Mouse (Mus musculus): ENCODE measurements around the gene Parp11.

The Parp11 gene

DNA sequence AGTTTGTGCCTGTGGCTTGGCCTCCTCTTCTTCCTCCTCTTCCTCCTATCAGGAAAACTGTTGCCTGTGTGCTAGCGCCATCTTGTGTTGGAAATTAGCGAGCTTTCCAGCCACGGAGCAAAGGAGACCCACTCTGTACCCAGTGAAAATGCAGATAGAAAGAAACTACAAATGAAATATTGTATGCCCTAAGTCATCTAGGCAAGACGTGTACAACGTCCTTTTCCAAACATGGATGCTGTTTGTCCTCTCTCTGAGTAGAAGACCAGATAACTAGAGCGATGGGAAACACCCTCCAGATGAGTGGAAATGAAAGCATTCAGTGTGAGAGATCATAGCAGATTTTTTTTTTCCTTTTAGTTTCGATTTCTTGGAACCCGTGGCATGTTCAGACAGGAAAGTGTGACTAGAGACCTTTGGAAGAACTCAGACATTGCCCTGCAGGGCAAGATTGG lies at the start of gene Parp11:
TSS of gene Parp11 (plus strand) at position 405 of the 455 bp plus-strand sequence.
- DNase-seq: peak in 1 of 2 experiments; percentile 39

- peak in 1 of 2 experiments; percentile 10 for DNase-seq
These were observed 48.6 kb upstream of the Parp11 start for GRCm38 (mm10) chr6:127398073-127398472.

DNA sequence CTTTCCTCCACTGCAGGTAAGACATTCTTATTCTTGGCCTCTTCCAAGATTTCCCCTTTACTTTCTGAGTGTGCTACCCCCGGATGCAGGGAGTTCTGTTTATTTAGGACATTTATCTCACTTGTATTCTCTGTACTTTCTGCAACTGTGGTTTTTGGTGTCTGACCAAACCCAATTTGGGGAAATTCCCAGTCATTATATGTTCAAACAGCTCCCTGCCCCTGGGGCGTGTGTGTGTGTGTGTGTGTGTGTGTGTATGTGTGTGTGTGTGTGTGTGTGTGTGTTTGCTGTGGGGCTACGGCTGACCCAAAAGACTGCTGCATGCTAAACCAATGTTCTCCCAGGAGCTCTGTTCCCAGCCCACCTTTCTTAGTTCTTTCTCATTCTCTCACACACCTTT lies 45.2 kb upstream of the Parp11 start:
- no peak for DNase-seq

GRCm38 (mm10) chr6:127404070-127404810 lies 42.4 kb upstream of the Parp11 start:
- no peak for DNase-seq

GRCm38 (mm10) chr6:127405682-127406081 lies 41.0 kb upstream of the Parp11 start:
- DNase-seq: no peak

- DNase-seq: peak in 1 of 2 experiments; percentile 4
These were observed 38.9 kb upstream of the Parp11 start for GRCm38 (mm10) chr6:127407742-127408141.

GRCm38 (mm10) chr6:127417525-127418184 lies 29.0 kb upstream of the Parp11 start:
- no peak for DNase-seq

DNA sequence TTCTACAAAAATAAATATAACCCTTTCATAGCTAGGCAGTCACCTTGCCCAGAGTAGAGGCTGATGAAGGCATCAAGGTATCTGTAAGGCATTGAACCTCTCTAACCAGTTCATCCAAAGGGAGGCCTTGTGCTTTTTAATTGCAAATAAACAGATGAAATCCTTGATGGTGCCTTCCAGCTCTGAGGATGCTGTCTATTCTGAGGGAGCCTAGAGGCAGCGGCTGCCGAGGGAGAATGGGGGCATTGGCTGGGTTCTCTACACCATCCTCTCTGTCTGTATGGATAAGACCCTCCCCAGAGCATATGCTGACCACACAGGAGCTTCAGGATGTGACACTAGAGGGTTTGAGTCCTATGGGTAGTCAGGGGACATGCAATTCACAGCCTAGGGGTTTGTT lies 28.3 kb upstream of the Parp11 start:
- no peak for DNase-seq

GRCm38 (mm10) chr6:127420115-127420514 lies 26.5 kb upstream of the Parp11 start:
- no peak for DNase-seq

- no peak for DNase-seq
These were observed 21.5 kb upstream of the Parp11 start for GRCm38 (mm10) chr6:127425095-127425494.

GRCm38 (mm10) chr6:127430716-127431115 lies 15.9 kb upstream of the Parp11 start:
- DNase-seq: no peak

DNA sequence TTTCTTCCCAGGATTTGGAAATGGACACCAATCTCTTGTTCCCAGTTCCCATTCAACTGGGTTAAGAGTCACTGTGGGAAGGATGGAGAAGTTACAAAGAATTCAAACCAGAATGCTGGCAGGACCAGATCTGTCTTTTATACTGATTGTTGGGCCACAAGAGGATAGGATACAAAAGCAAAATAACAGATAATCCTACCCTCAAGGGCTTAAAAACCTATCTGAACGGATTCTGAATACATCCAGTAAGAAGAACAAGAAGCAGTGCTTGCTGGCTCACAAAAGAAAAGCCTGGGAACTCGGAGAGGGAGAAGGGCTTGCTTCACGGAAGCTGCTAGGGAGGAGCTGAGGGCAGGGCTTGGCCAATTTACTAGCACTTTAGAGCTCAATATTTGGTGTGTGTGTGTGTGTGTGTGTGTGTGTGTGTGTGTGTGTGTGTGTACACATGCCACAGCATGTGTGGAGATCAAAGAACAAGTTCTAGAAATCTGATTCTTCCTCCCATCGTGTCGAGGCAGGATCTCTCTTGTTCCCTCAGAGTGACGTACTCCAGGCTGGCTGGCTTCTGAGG lies 15.4 kb upstream of the Parp11 start:
- DNase-seq: no peak

DNA sequence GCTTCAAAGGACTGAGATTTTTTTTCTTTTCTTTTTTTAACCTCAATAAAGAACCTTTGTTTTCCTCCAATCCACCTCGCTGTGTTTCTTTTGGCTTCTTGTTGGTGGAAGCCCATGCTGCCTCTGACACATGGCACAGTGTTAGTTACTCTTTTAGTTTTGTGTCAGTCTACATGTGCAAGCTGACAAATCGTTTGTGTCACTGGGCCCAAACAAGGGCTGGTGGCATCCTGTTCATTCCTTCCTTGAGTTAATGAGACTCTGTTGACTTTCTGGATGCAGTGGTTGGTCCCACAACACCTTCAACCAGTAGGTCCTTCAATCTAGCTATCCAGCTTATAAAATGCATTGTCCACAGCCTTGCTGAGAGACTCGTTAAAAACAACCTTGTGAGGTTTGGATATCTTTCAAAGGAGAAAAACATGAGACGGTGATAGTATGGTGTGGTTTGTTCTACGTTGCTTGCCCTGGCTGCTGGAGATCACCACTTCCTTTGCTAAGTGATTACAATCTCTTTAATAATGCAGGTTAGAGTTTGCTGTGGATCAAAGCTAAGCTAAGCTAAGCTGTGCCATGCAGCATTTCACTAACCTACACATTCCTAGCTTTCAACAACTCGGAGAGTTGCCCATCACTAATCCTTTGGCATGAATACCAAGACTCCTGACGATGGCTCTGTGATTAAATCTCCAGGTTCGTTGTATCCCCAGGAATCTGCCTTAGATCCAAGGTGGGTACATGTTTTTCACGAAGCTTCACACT lies 12.6 kb upstream of the Parp11 start:
- DNase-seq: no peak

GRCm38 (mm10) chr6:127434648-127434984 lies 12.0 kb upstream of the Parp11 start:
- no peak for DNase-seq

GRCm38 (mm10) chr6:127439063-127439462 lies 7.6 kb upstream of the Parp11 start:
- DNase-seq: no peak

- DNase-seq: no peak
These were observed 7.0 kb upstream of the Parp11 start for GRCm38 (mm10) chr6:127439540-127440195.

- no peak for DNase-seq
These were observed 6.1 kb upstream of the Parp11 start for GRCm38 (mm10) chr6:127440416-127441104.

DNA sequence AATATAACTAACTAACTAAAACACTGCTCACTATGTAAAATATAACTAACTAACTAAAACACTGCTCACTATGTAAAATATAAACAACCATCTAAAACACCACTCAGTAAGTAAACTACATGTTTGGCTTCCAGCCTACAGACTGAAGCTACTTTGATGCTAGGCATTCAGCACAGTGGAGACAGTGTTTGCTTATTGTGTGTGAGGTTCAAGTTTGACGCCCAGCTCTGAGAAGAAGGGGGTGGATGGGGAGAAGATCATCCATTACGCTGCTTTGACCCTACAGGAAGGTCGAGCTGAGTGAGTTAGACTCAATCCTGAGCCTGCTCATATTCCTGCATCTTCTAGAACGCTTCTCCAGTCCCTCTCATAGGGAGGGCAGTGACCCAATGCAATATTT lies 4.1 kb upstream of the Parp11 start:
- no peak for DNase-seq

DNA sequence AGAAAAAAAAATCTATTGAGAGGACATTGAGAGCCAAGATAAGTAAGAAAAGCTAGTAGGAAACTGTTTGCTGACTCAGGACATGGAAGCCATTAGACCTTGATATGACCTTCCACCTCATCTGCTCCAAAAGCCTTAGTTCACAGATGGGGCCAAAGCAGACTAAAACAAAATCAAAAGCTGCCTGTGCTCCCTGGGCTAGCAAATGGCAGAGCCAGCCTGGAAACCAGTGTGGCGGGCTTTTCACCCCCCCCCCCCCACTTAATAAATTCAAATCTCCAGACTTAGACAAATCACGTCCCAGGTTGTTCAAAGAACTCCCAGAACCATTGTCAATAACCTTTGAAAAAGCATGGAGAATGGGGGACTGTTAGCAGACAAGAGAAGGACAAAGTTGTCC lies 2.7 kb upstream of the Parp11 start:
- no peak for DNase-seq

DNA sequence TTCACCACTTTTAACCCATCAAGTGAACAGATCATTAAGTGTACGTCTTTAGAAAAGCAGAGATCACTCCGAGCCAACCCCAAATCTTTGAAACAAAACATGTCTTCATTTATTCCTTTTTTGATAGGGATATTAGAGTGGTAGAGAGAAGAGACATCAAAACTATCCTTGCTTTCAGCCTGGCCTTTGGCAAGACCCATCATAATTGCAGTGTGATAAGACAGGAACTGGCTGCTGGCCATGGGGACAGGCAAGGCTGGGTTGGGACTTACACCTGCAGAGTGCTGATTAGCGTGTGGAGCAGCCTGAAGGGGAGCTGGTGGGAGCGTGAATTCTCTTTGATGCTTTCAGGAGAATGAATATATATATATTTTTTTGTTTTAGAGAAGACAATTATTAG lies 2.2 kb upstream of the Parp11 start:
- no peak for DNase-seq

GRCm38 (mm10) chr6:127447686-127448460 lies 1.2 kb downstream of the Parp11 start:
- no peak for DNase-seq
